Mouse (Mus musculus) heart, embryonic 15.5 days (tissue): ENCODE data around the gene Stoml1. TPM values are rescaled to one million over a fixed set of nuclear protein-coding genes. Genes with fewer than 3 reads are reported as not detected.
A peak's percentile ranks its signal among the peaks of the same experiment; 100 is the strongest.
"Not testable (repeated sequence)": the region's sequence is repeated elsewhere in the genome, so short reads cannot be mapped to it uniquely, and the experiment has no call there.

Experiments
- ATAC-seq: fragments of 200-750 bp; cut with Nextera tagmentation; replicated peaks from 2 replicates; pipeline ENCODE4 v1.8.0; 2017; ENCODE audit warnings: low read depth, moderate TSS enrichment; ENCODE audit not compliant: insufficient number of reproducible peaks, insufficient read depth, low FRiP score
- H3K27ac ChIP-seq: fragments of 300-500 bp; sonication (generic); 2 replicates; pipeline ENCODE4 v1.5.1; 2015; ENCODE audit warnings: mild to moderate bottlenecking, inconsistent platforms
- H3K27me3 ChIP-seq: fragments of 300-500 bp; sonication (generic); 2 replicates; pipeline ENCODE4 v1.6.1; 2015; ENCODE audit warnings: inconsistent platforms
- H3K36me3 ChIP-seq: fragments of 300-500 bp; sonication (generic); 2 replicates; pipeline ENCODE4 v1.6.1; 2015; ENCODE audit warnings: mild to moderate bottlenecking, inconsistent platforms
- H3K4me1 ChIP-seq: fragments of 300-500 bp; sonication (generic); replicated peaks from 2 replicates; pipeline ENCODE4 v1.6.1; 2015; ENCODE audit warnings: inconsistent platforms
- H3K4me2 ChIP-seq: fragments of 300-500 bp; sonication (generic); 2 replicates; pipeline ENCODE4 v1.6.1; 2015; ENCODE audit warnings: inconsistent platforms, mild to moderate bottlenecking, moderate library complexity
- H3K4me3 ChIP-seq: fragments of 300-500 bp; sonication (generic); 2 replicates; pipeline ENCODE4 v1.5.1; 2015; ENCODE audit warnings: mild to moderate bottlenecking, inconsistent platforms
- H3K9ac ChIP-seq: fragments of 300-500 bp; sonication (generic); 2 replicates; pipeline ENCODE4 v1.6.1; 2015; ENCODE audit warnings: mild to moderate bottlenecking, inconsistent platforms
- H3K9me3 ChIP-seq: fragments of 300-500 bp; sonication (generic); replicated peaks from 2 replicates; pipeline ENCODE4 v1.6.1; 2016; ENCODE audit warnings: inconsistent platforms
- WGBS: fragments of 180-500 bp; shearing (Covaris S2); methylation state at CpG from one replicate; pipeline ENCODE4 v1.1.7; 2015; ENCODE audit warnings: mixed read lengths; 5-methylcytosine and 5-hydroxymethylcytosine counted together
- polyA plus RNA-seq: library from polyadenylated mRNA; unstranded; fragments of >200 nt; fragmentation: Nextera tagmentation; extraction: Ambion mirVana; gene quantifications from 2 replicates; pipeline ENCODE4 v1.2.1, GENCODE M21; 2015

The Stoml1 gene
- polyA plus RNA-seq, 1 experiment from 2014 or later, result 25.2 TPM

DNA sequence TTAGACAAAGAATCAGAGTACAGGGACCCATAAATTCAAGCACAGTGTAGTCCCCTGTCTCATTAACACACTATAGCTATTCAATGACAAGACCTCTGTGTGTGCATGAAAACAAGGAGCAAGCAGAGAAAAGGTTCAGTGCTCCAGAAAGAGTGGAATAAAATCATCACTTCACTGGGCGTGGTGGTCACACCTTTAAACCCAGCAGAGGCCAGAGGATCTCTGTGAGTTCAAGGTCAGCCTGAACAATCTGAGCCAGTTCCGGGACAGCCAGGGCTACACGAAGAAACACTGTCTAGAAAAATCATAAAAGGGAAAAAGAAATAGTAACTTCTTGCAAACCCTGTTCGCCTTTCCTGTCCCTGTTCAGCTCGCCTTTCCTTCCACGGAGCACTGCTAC, 9.3 kb upstream of the Stoml1 start:
- Histone ChIP-seq H3K36me3 (no peaks in the 10 kb centered on the region), H3K4me3 (no peak overlapping the region), H3K9ac (no peak overlapping the region), H3K9me3 (no peaks in the 10 kb centered on the region), H3K4me2 (no peak overlapping the region), H3K27me3 (no peaks in the 10 kb centered on the region), H3K4me1 (peaks cover 60% of the 10 kb centered on the region), H3K27ac (no peak overlapping the region)
- WGBS, result 72% methylated on average over 6 of the region's 6 CpGs
- ATAC-seq, result no peak

DNA sequence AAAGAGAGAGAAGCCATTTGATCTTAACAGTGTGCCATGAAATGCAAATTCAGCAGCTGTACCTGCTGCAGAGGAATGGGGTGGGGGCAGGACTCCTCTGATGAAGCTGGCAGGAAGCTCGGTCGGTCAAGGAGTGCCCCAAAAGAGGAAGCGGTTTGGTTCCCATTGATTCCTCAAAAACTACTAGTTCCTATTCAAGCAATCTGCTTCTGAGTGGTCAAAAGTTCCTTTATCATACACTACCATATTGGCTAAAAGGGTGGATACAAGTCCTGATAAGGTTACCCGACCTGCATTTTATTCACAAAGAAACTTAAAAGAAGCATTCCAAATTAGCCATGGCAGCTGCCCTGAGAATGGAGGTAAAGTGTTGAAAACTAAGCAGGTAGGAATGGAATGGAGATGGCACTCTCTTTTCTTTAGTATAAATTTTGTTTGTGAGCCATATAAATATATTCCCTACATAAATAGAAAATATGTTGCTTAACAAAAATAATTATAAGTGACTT, 6.8 kb upstream of the Stoml1 start:
- WGBS, result 51% methylated on average over 4 of the region's 4 CpGs

GRCm38 (mm10) chr9:58247064-58247759, 5.8 kb upstream of the Stoml1 start:
- Histone ChIP-seq H3K4me1 (peaks cover 63% of the 10 kb centered on the region), H3K9ac (peak overlapping the region; percentile 55), H3K36me3 (no peaks in the 10 kb centered on the region), H3K4me3 (peak overlapping the region; percentile 42), H3K27ac (peak overlapping the region; percentile 80), H3K27me3 (no peaks in the 10 kb centered on the region), H3K4me2 (peak overlapping the region; percentile 73), H3K9me3 (no peaks in the 10 kb centered on the region)
- WGBS, result 5% methylated on average over 25 of the region's 25 CpGs
- ATAC-seq, result peak; percentile 48; the same call in 1 of the 2 replicates

More for the DNA sequence above, 6.8 kb upstream of the Stoml1 start:
- Histone ChIP-seq H3K4me3 (no peak overlapping the region), H3K27me3 (no peaks in the 10 kb centered on the region), H3K36me3 (no peaks in the 10 kb centered on the region), H3K9ac (no peak overlapping the region), H3K27ac (no peak overlapping the region), H3K4me1 (peaks cover 74% of the 10 kb centered on the region), H3K9me3 (no peaks in the 10 kb centered on the region), H3K4me2 (no peak overlapping the region)
- no peak for ATAC-seq

DNA sequence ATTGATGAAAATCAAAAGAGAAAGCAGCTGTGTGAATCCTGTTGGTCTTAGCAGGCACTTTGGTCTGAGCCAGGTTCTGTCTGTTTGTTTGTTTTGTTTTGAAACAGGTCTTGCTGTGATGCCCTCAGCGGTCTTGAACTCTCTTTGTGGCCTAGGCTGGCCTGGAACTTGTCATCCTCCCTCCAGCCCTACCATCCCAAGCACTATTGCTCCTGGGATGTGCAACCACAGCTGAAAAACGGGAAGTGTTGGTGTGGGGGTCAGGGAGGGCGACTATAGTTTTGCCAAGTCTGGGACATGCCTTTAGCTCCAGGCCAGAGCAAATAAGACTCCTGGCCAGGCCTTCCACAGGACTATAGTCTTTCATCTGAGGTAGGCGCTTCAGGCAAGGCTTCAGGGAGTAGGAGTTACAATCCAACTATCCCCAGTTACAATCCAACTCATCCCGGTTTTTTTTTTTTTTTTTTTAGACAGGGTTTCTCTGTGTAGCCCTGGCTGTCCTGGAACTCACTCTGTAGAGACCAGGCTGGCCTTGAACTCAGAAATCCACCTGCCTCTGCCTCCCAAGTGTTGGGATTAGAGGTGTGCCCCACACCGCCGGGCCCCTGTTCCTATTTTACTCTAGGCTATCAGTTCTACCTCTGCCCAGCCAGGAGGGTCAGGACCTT, 4.1 kb upstream of the Stoml1 start:
- peak overlapping the region; percentile 58 for H3K4me3 ChIP-seq
- H3K27me3 ChIP-seq, result no peaks in the 10 kb centered on the region
- H3K9me3 ChIP-seq, result no peaks in the 10 kb centered on the region
- 20% methylated on average over 7 of the region's 7 CpGs for WGBS
- H3K36me3 ChIP-seq, result no peaks in the 10 kb centered on the region
- H3K27ac ChIP-seq, result peak overlapping the region; percentile 95
- peak overlapping the region; percentile 73 for H3K4me2 ChIP-seq
- peaks cover 52% of the 10 kb centered on the region for H3K4me1 ChIP-seq
- no peak for ATAC-seq
- peak overlapping the region; percentile 66 for H3K9ac ChIP-seq

DNA sequence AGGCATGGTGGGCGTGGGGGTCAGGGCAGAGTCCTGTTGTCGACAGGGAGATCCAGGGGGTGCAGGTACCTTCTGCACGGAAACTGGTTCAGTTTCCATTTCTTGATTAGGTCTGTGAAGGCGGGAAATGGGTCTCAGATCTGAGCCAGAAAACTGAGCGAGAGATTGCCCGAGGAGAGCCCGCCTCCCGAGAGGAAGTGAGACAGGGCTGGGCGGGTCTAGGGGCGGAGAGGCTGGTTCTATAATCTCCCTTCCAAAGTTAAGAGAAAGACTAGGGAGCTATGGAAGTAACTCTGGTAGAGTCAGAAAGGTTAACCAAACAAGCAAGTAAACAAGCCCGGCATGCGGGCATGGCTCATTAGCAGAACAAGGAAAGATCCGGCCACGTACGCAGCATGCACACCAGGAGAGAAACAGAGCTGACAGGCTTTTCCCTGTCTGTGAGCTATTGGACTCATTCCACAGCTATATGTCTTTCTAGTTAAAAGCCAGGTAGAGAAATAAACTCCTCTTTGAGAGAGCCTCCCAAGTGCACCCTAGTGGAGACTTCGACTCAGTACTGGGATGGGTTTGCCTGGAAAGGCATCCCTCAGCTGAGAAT, 3.3 kb upstream of the Stoml1 start, which contains the start of gene Pml:
Pml (minus strand) TSS at position 195 of the 601 bp plus-strand sequence.
- H3K27me3 ChIP-seq, result no peaks in the 10 kb centered on the region
- peak; percentile 69 for ATAC-seq
- H3K9me3 ChIP-seq, result no peaks in the 10 kb centered on the region
- H3K27ac ChIP-seq, result peak within 1 kb of the TSS; percentile 95
- H3K4me2 ChIP-seq, result peak within 1 kb of the TSS; percentile 73
- H3K9ac ChIP-seq, result peak within 1 kb of the TSS; percentile 66
- peaks cover 50% of the 10 kb centered on the region for H3K4me1 ChIP-seq
- H3K36me3 ChIP-seq, result no peaks in the 10 kb centered on the region
- H3K4me3 ChIP-seq, result peak within 1 kb of the TSS; percentile 58
- 1% methylated on average over 16 of the region's 16 CpGs for WGBS

DNA sequence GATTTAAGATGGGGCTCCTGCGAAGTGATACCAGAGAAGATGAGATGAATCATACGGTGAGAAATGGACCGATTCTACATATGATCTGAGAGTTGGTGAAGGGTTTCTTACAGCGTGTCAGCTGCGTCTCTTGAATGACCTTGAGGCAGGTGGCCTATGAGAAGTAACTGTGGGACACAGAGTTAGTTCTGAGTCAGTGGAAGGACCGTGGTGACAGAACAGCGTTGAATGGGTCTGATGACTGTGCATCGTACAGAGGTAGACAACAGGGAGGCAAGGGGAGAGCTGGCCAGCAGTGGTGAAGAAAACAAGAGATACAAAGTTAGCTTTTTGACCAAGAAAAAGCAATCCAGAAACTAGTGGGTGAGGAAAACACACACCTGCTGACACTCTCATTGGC, 2.6 kb upstream of the Stoml1 start:
- 70% methylated on average over 8 of the region's 8 CpGs for WGBS
- ATAC-seq, result no peak
- Histone ChIP-seq H3K4me2 (peak overlapping the region; percentile 73), H3K9ac (peak overlapping the region; percentile 2; the same call in 1 of the 2 replicates), H3K27ac (peak overlapping the region; percentile 95), H3K4me3 (peak overlapping the region; percentile 58), H3K36me3 (no peaks in the 10 kb centered on the region), H3K27me3 (no peaks in the 10 kb centered on the region), H3K9me3 (no peaks in the 10 kb centered on the region), H3K4me1 (peaks cover 52% of the 10 kb centered on the region)

- not testable (repeated sequence) for H3K4me2 ChIP-seq, H3K9me3 ChIP-seq, H3K4me3 ChIP-seq, ATAC-seq, H3K36me3 ChIP-seq, H3K27me3 ChIP-seq
- 87% methylated on average over 1 of the region's 1 CpGs for WGBS
- Histone ChIP-seq H3K27ac (peak overlapping the region; percentile 95), H3K4me1 (peaks cover 52% of the 10 kb centered on the region), H3K9ac (peak overlapping the region; percentile 2; the same call in 1 of the 2 replicates)
Measured at GRCm38 (mm10) chr9:58250730-58251129, 2.2 kb upstream of the Stoml1 start.

GRCm38 (mm10) chr9:58253805-58254122, 800 bp downstream of the Stoml1 start:
- ATAC-seq, H3K9me3 ChIP-seq, H3K27me3 ChIP-seq: not testable (repeated sequence)
- 57% methylated on average over 5 of the region's 5 CpGs for whole genome bisulfite sequencing
- peak overlapping the region; percentile 75 for H3K4me2 ChIP-seq
- H3K9ac ChIP-seq, result peak overlapping the region; percentile 85
- peaks cover 19% of the 10 kb centered on the region for H3K36me3 ChIP-seq
- H3K4me3 ChIP-seq, result peak overlapping the region; percentile 86
- peaks cover 26% of the 10 kb centered on the region for H3K4me1 ChIP-seq
- peak overlapping the region; percentile 83 for H3K27ac ChIP-seq

GRCm38 (mm10) chr9:58255105-58255504, 2.1 kb downstream of the Stoml1 start:
- no peaks in the 10 kb centered on the region for H3K9me3 ChIP-seq
- H3K36me3 ChIP-seq, result peaks cover 19% of the 10 kb centered on the region
- no peak overlapping the region for H3K4me3 ChIP-seq
- H3K27me3 ChIP-seq, result no peaks in the 10 kb centered on the region
- H3K9ac ChIP-seq, result no peak overlapping the region
- no peak overlapping the region for H3K27ac ChIP-seq
- H3K4me2 ChIP-seq, result no peak overlapping the region
- WGBS, result 55% methylated on average over 2 of the region's 2 CpGs
- peaks cover 19% of the 10 kb centered on the region for H3K4me1 ChIP-seq
- ATAC-seq, result no peak

- 86% methylated on average over 10 of the region's 10 CpGs for WGBS
- Histone ChIP-seq H3K9ac (no peak overlapping the region), H3K4me3 (no peak overlapping the region), H3K36me3 (peaks cover 19% of the 10 kb centered on the region), H3K27me3 (no peaks in the 10 kb centered on the region), H3K4me2 (no peak overlapping the region), H3K4me1 (peaks cover 12% of the 10 kb centered on the region), H3K9me3 (no peaks in the 10 kb centered on the region), H3K27ac (no peak overlapping the region)
- ATAC-seq, result no peak
Measured at GRCm38 (mm10) chr9:58255704-58256685, 3.0 kb downstream of the Stoml1 start.
